Mouse (Mus musculus): ENCODE measurements at regions not wholly inside any gene's neighbourhood (a gene's known extent, or its start where the extent isn't known, plus 50 kb on each side); places are given as distances from the start of the nearest gene placed in this dataset.

DNA sequence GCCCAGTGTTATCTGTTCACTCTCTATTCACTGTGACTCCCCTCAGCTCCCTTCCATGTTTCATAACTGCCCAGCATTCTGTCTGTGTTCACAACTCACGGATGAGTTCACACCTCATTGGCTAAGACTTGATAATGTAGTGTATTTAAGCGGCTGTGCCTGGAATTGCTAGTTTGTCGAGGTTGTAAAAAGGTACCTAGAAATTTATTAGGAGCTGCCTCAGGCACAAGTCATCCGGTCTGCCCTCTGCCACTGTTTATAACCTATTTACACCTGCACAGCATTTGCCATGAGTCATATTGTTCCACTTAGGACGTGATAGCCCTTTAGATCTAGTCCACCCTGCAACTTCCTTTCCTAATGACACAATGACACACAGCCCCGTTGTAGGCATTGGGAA lies 50.0 kb upstream of the Pgrmc2 start:
- H3K4me2 ChIP-seq (ENCODE audit: low read depth, low read length) = no peak overlapping the region
- H3K4me3 ChIP-seq (ENCODE audit: low read depth, low read length) = no peak overlapping the region
- no peaks in the 10 kb centered on the region for H3K36me3 ChIP-seq (ENCODE audit: control insufficient read depth, insufficient read depth, low read length)
- no peak overlapping the region for H3K9ac ChIP-seq (replicated peaks; ENCODE audit: low read depth, low read length)
- no peaks in the 10 kb centered on the region for H3K9me3 ChIP-seq (ENCODE audit: control insufficient read depth, low read length)
- ATAC-seq (ENCODE audit: low read depth) = no peak
- no peaks in the 10 kb centered on the region for H3K27me3 ChIP-seq (ENCODE audit: control insufficient read depth, insufficient read depth, low read length)
- WGBS = 63% methylated on average over 6 of the region's 6 CpGs
- no peak overlapping the region for H3K27ac ChIP-seq (ENCODE audit: low read depth, low read length)
- no peaks in the 10 kb centered on the region for H3K4me1 ChIP-seq (ENCODE audit: control insufficient read depth, insufficient read depth, low read length)
